Mouse (Mus musculus): ENCODE measurements around the gene Akap11. TPM values are rescaled to one million over a fixed set of nuclear protein-coding genes. Genes with fewer than 3 reads are reported as not detected.

The Akap11 gene
- polyA plus RNA-seq, 1 experiment, result 43.8 TPM

DNA sequence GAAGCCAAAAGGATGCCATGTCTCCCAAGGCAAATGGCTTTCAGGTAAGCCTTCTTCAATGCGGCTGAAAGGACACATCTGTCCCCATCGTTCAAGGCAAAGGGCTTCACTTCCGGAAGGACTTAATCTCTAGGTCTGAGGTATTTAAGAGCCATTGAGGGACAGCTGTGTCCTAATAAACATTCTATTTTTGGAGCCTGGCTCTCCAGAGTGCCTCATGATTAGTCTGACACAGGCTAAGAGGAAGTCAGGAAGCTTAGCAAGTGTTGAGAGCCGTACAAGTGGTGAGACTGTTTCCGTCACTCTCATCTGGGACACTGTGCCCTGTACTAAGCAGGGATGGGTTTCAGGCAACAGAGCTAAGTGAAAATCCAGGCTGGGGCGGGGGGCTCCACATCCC, 12.2 kb upstream of the Akap11 start:
- no peak for DNase-seq (ENCODE audit: low read depth)
- TF ChIP-seq POLR2A (IDR thresholded peaks at IDR 0.05; ENCODE audit: borderline replicate concordance, extremely low read depth, insufficient read depth, insufficient read length, poor library complexity, severe bottlenecking) (no peak), CTCF (IDR thresholded peaks at IDR 0.05; ENCODE audit: borderline replicate concordance, extremely low read depth, insufficient read depth, insufficient read length) (no peak)

DNA sequence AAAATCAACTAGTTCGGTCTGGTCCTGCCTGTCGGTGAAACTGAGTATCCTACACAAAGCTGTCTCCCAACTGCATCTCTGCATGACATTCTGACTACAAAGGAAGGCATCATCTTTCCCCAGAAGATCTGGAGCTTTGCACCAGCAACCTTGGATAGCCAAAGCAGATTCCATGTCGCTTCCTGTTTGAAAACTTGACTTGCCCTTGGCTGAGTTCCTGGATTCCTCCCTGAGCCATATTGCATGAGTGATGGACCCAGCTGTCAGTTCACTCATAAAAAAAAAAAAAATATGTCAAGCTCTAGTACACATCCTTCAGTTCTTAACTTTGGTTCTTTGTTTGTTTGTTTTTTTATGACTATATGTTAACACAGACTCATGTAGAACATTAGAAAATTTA, 4.7 kb upstream of the Akap11 start:
- TF ChIP-seq POLR2A (IDR thresholded peaks at IDR 0.05; ENCODE audit: borderline replicate concordance, extremely low read depth, insufficient read depth, insufficient read length, poor library complexity, severe bottlenecking), result no peak
- TF ChIP-seq CTCF (IDR thresholded peaks at IDR 0.05; ENCODE audit: borderline replicate concordance, extremely low read depth, insufficient read depth, insufficient read length), result no peak

DNA sequence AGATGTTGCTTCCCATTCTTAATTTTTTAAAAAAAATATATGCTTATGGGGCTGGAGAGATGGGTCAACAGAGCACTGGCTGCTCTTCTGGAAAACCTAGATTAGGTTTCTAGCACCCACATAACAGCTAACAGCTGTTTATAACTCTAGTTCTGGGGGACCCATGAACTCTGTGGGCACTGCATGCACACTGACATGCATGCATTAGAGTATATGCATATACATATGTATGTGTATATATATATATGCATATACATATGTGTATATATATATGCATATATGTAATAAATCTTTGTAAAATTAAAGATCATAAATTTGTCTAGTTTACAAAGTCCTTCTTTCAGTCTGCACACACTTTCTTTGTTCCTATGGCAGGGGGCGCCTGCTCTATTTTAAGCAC, 3.2 kb upstream of the Akap11 start:
- DNase-seq (ENCODE audit: low read depth), result no peak
- no peak for TF ChIP-seq POLR2A (IDR thresholded peaks at IDR 0.05; ENCODE audit: borderline replicate concordance, extremely low read depth, insufficient read depth, insufficient read length, poor library complexity, severe bottlenecking)
- TF ChIP-seq CTCF (IDR thresholded peaks at IDR 0.05; ENCODE audit: borderline replicate concordance, extremely low read depth, insufficient read depth, insufficient read length), result no peak

More for the DNA sequence above, 4.7 kb upstream of the Akap11 start:
- DNase-seq (ENCODE audit: low read depth), result peak; percentile 30

DNA sequence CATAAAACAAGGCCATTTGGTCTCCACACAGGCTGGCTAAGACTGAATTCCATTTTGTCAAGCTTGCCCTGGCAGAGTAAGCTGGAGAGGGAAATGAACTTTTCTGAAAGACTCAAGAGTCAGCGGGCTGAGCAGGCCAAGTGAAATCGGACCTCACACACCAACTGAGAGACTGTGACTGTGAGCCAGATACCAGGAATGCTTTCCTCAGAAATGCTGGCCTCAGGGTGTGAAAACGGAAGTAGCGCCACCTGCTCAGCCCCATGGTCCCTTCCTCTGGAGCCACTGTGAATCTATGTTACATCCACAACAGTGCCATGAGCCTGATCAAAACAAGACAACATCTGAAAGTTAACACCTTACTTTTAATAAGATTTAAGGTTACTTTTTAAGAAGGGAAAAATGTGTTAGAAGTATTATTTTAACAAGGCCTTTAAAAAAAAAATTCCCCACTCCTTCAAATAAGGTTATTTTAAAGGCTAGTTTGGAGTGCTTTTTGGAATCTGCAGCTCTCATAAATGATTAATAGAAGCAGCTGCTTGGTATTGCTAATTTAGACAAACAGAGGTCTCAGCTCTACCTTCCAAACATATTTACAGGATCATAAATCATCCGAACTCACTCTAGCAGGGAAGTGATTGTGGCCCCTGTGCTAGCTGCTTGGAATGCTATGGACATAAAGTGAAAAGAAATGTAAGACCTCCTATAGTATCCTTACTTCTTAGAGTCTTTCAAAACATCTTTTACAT, 2.1 kb upstream of the Akap11 start:
- DNase-seq (ENCODE audit: low read depth), result peak; percentile 44
- TF ChIP-seq CTCF (IDR thresholded peaks at IDR 0.05; ENCODE audit: borderline replicate concordance, extremely low read depth, insufficient read depth, insufficient read length) (no peak), POLR2A (IDR thresholded peaks at IDR 0.05; ENCODE audit: borderline replicate concordance, extremely low read depth, insufficient read depth, insufficient read length, poor library complexity, severe bottlenecking) (no peak)

DNA sequence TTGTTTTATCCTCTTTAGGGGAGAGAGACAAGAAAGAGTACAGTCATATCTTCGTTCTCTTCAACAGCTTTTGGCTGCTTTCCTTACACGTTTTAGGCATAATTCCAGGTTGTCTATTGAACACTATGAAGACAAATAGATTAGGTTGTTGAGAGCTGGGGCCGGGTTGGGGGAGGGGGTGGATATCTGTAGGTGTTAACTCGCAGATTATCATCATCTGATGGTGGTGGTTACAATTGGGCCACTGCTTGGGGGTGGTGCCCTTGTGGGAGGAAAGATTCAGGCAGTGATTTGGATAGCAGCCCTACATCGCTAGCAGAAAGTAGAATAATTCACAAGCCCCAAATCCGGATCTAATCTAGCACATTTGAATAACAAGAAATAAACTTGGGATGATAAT, 943 bp upstream of the Akap11 start:
- peak; percentile 62 for DNase-seq (ENCODE audit: low read depth)
- TF ChIP-seq POLR2A (IDR thresholded peaks at IDR 0.05; ENCODE audit: borderline replicate concordance, extremely low read depth, insufficient read depth, insufficient read length, poor library complexity, severe bottlenecking), result no peak
- no peak for TF ChIP-seq CTCF (IDR thresholded peaks at IDR 0.05; ENCODE audit: borderline replicate concordance, extremely low read depth, insufficient read depth, insufficient read length)

DNA sequence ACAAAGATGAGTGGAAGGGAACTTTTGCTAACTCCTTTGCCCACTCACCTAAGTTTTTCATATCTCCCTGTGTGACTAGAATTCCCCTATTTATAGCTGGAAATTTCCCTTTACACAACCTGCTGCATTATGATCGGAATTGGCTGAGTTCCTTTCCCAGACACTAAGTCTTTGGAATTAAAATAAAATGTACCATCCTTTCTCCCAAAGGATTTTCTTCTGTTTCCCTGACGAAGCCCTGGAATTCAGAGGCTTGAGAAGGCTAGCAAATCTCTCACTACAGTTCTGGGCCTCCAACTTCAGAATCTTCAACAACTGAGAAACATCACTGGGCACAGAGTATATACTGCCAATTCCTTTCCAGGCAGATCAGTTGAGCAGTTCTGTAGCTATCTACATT, 1.2 kb downstream of the Akap11 start:
- peak; percentile 35 for DNase-seq (ENCODE audit: low read depth)
- TF ChIP-seq CTCF (IDR thresholded peaks at IDR 0.05; ENCODE audit: borderline replicate concordance, extremely low read depth, insufficient read depth, insufficient read length) (no peak), POLR2A (IDR thresholded peaks at IDR 0.05; ENCODE audit: borderline replicate concordance, extremely low read depth, insufficient read depth, insufficient read length, poor library complexity, severe bottlenecking) (no peak)

DNA sequence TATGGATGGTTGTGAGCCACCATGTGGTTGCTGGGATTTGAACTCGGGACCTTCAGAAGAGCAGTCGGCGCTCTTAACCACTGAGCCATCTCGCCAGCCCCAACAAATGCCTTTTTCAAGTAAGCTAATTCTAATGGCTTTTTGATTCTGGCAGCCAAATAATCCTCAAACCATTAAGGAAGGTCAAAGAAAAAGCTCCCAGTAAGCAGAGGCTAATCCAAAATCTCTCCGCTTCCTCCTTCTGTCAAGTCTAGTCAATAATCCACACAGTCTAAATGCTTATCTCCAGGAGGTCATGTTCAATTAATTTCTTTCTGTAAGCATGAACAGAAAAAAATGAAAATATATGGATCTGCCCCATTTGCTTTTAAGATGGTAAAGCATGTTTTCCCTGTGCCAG, 2.0 kb downstream of the Akap11 start:
- DNase-seq (ENCODE audit: low read depth), result no peak
- TF ChIP-seq POLR2A (IDR thresholded peaks at IDR 0.05; ENCODE audit: borderline replicate concordance, extremely low read depth, insufficient read depth, insufficient read length, poor library complexity, severe bottlenecking) (no peak), CTCF (IDR thresholded peaks at IDR 0.05; ENCODE audit: borderline replicate concordance, extremely low read depth, insufficient read depth, insufficient read length) (no peak)

DNA sequence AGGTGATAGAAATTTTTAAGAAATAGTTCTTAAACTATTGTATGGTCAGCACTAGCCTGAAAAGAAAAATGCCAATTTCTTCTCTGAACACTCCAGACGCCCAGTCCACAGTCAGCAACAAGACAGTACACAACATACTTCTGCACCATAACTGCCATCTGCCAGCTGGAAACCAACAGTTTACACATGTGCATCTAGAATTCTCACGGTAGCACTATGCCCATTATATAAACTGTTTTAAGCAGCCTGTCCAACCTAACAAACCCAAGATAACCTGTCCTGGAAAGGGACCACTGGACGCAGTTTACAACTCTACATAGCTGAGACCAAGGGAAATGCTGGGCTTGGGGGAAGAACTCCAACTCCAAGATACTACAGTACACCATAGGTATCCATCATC, 2.9 kb downstream of the Akap11 start:
- TF ChIP-seq POLR2A (IDR thresholded peaks at IDR 0.05; ENCODE audit: borderline replicate concordance, extremely low read depth, insufficient read depth, insufficient read length, poor library complexity, severe bottlenecking) (no peak), CTCF (IDR thresholded peaks at IDR 0.05; ENCODE audit: borderline replicate concordance, extremely low read depth, insufficient read depth, insufficient read length) (no peak)
- no peak for DNase-seq (ENCODE audit: low read depth)

DNA sequence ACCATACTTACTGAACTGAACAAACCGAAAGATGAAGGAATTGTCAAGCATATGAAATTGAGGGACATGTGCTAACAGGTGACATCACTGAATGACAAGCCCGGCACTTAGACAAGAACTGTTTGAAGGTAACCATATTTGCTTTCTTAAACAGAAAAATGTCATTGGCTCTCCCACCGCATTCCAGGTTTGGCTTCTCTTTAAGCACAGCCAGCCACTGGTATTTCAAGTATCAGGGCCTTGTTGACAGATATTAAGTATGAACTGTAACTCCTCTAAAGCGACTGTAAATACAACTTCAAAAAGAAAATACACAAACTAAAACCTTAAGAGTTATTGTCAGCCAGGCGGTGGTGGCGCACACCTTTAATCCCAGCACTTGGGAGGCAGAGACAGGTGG, 4.3 kb downstream of the Akap11 start:
- no peak for TF ChIP-seq POLR2A (IDR thresholded peaks at IDR 0.05; ENCODE audit: borderline replicate concordance, extremely low read depth, insufficient read depth, insufficient read length, poor library complexity, severe bottlenecking)
- TF ChIP-seq CTCF (IDR thresholded peaks at IDR 0.05; ENCODE audit: borderline replicate concordance, extremely low read depth, insufficient read depth, insufficient read length), result no peak
- DNase-seq (ENCODE audit: low read depth), result no peak

DNA sequence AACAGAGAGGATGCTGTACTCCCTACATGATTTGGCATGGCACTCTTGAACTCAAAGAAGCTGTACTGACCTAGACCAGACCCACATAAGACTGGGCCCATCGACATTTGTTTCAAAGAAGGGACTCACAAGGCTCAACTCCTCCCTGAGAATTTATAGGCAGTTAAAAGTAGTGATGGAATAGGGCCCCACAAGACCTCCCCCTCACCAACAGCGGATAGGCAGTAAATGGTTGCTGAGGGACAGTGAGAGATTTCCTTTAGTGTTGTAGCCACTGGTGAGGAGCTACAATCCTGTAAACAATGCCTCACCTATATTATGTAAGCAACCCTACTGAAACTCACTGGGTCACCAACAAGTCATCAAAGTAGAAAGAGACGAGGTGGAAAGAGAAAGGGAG, 6.4 kb downstream of the Akap11 start:
- no peak for DNase-seq (ENCODE audit: low read depth)
- no peak for TF ChIP-seq POLR2A (IDR thresholded peaks at IDR 0.05; ENCODE audit: borderline replicate concordance, extremely low read depth, insufficient read depth, insufficient read length, poor library complexity, severe bottlenecking)
- no peak for TF ChIP-seq CTCF (IDR thresholded peaks at IDR 0.05; ENCODE audit: borderline replicate concordance, extremely low read depth, insufficient read depth, insufficient read length)

DNA sequence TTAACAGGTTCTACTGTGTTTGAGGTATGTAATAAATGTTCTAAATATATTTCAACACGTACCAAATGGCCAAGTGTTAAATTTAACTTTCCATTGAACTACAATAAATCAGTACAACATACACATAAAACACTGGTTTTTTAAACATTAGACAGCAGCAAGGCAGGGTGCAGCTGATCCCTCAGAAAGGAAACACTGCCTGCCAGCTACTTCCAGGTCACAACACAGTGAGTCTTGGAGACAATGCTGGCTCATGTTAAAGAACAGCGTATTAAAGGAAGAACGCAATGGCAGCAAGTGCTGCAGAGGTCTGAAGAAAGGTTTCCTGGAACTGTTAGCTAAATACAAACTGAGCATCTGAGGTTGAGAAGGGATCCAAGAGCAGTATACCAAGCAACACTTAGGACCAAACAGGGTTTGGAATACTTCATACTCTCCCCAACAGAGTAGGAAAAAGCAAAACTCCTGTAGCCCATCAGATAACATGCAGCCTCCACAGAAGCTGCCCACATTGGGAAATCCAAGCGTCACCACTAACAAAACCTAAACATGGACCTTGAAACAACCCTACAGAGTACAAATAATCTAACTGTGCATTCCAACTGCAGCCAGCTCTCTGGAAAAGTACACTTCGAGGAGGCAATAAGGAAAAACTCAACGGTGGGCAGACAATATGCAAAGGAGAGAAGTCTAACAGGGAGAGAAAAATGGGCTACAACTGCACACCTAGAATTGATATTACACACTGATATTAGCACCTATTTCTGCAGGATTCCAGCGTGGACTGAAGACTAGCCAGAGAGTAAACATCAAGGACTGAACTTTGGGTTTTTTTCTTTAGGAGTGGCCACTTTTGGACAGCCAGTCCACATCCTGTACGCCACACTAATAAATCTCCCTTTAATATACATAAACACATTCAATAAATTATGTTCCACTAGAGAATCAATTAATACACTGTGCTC, 7.9 kb downstream of the Akap11 start:
- no peak for DNase-seq (ENCODE audit: low read depth)
- TF ChIP-seq POLR2A (IDR thresholded peaks at IDR 0.05; ENCODE audit: borderline replicate concordance, extremely low read depth, insufficient read depth, insufficient read length, poor library complexity, severe bottlenecking) (no peak), CTCF (IDR thresholded peaks at IDR 0.05; ENCODE audit: borderline replicate concordance, extremely low read depth, insufficient read depth, insufficient read length) (no peak)

All from brain, embryonic 14.5 days (tissue).